Mouse (Mus musculus): ENCODE results near the gene Gm17482. TPM values are rescaled to one million over a fixed set of nuclear protein-coding genes. Genes with fewer than 3 reads are reported as not detected.
A peak's percentile ranks its signal among the peaks of the same experiment; 100 is the strongest.

The Gm17482 gene
- polyA plus RNA-seq, 1 experiment from 2014 or later, result not detected

GRCm38 (mm10) chr6:115255171-115255570 is 28.0 kb downstream of the Gm17482 start:
- Histone ChIP-seq H3K27ac (no peak overlapping the region), H3K9ac (no peak overlapping the region), H3K4me1 (peaks cover 15% of the 10 kb centered on the region), H3K9me3 (replicated peaks) (no peaks in the 10 kb centered on the region), H3K4me3 (no peak overlapping the region), H3K4me2 (replicated peaks) (no peak overlapping the region), H3K27me3 (no peaks in the 10 kb centered on the region), H3K36me3 (no peaks in the 10 kb centered on the region)
- ATAC-seq (ENCODE audit: low FRiP score), result no peak
- WGBS, result 88% methylated on average over 3 of the region's 3 CpGs

DNA sequence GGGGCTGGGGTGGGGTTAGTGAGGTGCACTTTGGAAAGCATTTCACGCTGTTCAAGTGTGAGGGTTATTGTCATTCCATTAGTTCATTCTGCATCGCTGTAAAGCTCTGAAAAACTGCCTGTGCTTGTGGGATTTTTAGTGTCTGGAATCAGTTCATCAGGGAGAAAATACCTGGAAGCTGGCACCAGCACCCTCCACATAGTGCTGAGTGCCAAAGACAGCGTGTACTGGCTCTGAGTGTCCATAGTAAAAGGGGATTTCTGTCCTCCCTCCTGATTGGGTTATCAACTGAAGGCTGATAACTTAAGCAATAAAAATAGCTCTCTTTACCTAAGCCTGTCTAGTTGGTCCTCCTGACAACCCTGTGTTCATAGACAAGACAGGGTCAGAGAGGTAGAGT is 33.4 kb downstream of the Gm17482 start:
- ATAC-seq (ENCODE audit: low FRiP score), result no peak
- no peaks in the 10 kb centered on the region for H3K36me3 ChIP-seq
- 93% methylated on average over 3 of the region's 3 CpGs for WGBS

GRCm38 (mm10) chr6:115266791-115267190 is 39.6 kb downstream of the Gm17482 start:
- H3K27me3 ChIP-seq, result no peaks in the 10 kb centered on the region
- ATAC-seq (ENCODE audit: low FRiP score), result no peak
- 85% methylated on average over 5 of the region's 5 CpGs for WGBS
- peaks cover 3% of the 10 kb centered on the region; the same call in 1 of the 2 replicates for H3K4me1 ChIP-seq
- no peak overlapping the region for H3K4me3 ChIP-seq
- H3K27ac ChIP-seq, result no peak overlapping the region
- no peak overlapping the region for H3K4me2 ChIP-seq (replicated peaks)
- H3K36me3 ChIP-seq, result no peaks in the 10 kb centered on the region
- no peak overlapping the region for H3K9ac ChIP-seq
- H3K9me3 ChIP-seq (replicated peaks), result no peaks in the 10 kb centered on the region

More for the DNA sequence above, 33.4 kb downstream of the Gm17482 start:
- Histone ChIP-seq H3K4me3 (no peak overlapping the region), H3K27ac (no peak overlapping the region), H3K4me1 (no peaks in the 10 kb centered on the region), H3K4me2 (replicated peaks) (no peak overlapping the region), H3K9ac (no peak overlapping the region), H3K9me3 (replicated peaks) (no peaks in the 10 kb centered on the region), H3K27me3 (no peaks in the 10 kb centered on the region)

GRCm38 (mm10) chr6:115267916-115268315 is 40.8 kb downstream of the Gm17482 start:
- no peak overlapping the region for H3K9ac ChIP-seq
- no peaks in the 10 kb centered on the region for H3K9me3 ChIP-seq (replicated peaks)
- peak; percentile 73; the same call in 1 of the 2 replicates for ATAC-seq (ENCODE audit: low FRiP score)
- WGBS, result 45% methylated on average over 2 of the region's 2 CpGs
- no peak overlapping the region for H3K27ac ChIP-seq
- H3K4me3 ChIP-seq, result no peak overlapping the region
- H3K4me1 ChIP-seq, result peaks cover 8% of the 10 kb centered on the region; the same call in 1 of the 2 replicates
- no peak overlapping the region for H3K4me2 ChIP-seq (replicated peaks)
- H3K27me3 ChIP-seq, result no peaks in the 10 kb centered on the region
- no peaks in the 10 kb centered on the region for H3K36me3 ChIP-seq

DNA sequence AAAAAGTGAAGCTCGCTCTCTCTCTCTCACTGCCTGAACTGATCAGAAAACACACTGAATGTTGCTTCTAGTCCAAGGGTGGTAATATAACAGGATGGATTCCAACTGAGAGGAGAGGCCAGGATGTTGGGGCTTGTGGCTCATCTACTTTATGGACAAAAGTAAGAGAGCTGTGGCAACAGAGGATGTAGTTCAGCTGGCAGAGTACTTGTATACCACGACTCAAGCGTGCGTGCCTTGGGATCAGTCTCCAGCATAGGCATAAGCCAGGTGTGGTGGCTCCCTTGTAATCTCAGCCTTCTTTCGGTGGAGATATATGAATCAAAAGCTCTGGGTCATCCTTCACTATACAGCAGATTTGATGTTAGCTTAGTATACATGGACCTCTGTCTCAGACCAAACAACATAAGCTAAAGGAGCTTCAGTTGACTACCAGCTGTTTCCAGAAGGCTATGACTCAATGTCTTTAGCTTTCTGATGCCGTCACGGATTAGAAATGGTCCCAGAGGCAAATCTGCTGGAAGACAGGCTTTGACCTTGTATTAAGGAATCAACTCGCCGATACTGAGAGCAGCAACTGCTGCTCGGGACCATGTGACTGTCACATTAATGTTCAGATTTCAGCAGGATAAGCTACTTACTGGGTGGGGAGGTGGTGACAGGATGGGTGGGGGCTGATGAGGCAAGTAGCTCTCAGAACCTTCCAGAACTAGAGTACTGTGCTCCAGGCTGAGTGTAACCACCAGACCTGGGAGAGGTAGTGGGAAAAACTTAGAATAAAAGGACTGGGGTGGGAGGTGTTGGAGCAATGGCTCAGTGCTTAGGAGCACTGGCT is 41.6 kb downstream of the Gm17482 start:
- H3K36me3 ChIP-seq, result no peaks in the 10 kb centered on the region
- 88% methylated on average over 10 of the region's 10 CpGs for WGBS
- H3K27ac ChIP-seq, result no peak overlapping the region
- no peak overlapping the region for H3K4me3 ChIP-seq
- no peaks in the 10 kb centered on the region for H3K9me3 ChIP-seq (replicated peaks)
- H3K4me2 ChIP-seq (replicated peaks), result no peak overlapping the region
- H3K9ac ChIP-seq, result no peak overlapping the region
- ATAC-seq (ENCODE audit: low FRiP score), result no peak
- peaks cover 8% of the 10 kb centered on the region; the same call in 1 of the 2 replicates for H3K4me1 ChIP-seq
- no peaks in the 10 kb centered on the region for H3K27me3 ChIP-seq

GRCm38 (mm10) chr6:115269561-115269960 is 42.4 kb downstream of the Gm17482 start:
- H3K36me3 ChIP-seq, result no peaks in the 10 kb centered on the region
- H3K4me3 ChIP-seq, result no peak overlapping the region
- no peak overlapping the region for H3K27ac ChIP-seq
- no peak overlapping the region for H3K9ac ChIP-seq
- H3K4me2 ChIP-seq (replicated peaks), result no peak overlapping the region
- WGBS, result 76% methylated on average over 5 of the region's 5 CpGs
- no peaks in the 10 kb centered on the region for H3K27me3 ChIP-seq
- H3K9me3 ChIP-seq (replicated peaks), result no peaks in the 10 kb centered on the region
- H3K4me1 ChIP-seq, result peaks cover 8% of the 10 kb centered on the region; the same call in 1 of the 2 replicates
- no peak for ATAC-seq (ENCODE audit: low FRiP score)

DNA sequence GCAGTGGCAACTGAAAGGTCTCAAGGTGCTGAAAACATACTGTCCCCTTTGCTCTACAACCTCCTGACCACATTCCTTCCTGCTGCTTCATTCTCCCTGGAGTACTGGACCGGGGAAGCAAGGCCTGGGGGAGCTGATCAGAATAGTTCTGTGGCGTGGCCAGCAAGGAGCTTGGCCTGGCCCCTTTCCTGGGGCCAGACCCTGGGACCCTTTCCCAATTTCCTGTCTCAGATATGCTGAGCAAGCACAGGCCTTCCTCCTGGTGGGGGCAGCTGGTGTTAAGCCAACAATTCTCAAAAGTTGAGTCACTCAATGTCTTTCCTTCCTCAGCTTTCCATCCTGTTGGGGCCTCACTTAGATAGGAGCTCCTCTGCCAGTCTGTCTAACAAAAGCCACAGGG is 42.9 kb downstream of the Gm17482 start:
- Histone ChIP-seq H3K4me3 (no peak overlapping the region), H3K4me1 (peaks cover 8% of the 10 kb centered on the region; the same call in 1 of the 2 replicates), H3K9me3 (replicated peaks) (no peaks in the 10 kb centered on the region), H3K4me2 (replicated peaks) (no peak overlapping the region), H3K9ac (no peak overlapping the region), H3K27me3 (no peaks in the 10 kb centered on the region), H3K36me3 (no peaks in the 10 kb centered on the region), H3K27ac (no peak overlapping the region)
- no peak for ATAC-seq (ENCODE audit: low FRiP score)
- WGBS, result 58% methylated on average over 2 of the region's 2 CpGs

DNA sequence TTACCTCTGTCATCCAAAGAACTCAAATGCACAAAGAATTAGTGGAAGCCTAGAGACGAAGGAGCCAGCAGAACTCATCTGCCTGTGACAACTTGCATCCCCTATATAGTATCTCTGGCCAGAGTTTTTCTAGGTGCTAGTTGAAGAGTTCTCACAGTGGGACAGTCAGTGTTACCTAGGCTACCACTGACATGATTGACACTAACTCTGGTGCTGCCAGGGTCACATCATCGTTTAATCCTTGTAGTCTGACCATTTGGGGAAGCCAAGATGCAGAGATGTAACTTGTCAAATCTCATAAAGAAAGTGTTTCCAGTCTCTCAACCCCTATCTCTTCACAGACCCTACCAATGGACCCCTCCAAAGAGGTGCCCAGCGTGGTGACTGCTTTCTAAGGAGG is 44.2 kb downstream of the Gm17482 start:
- H3K9me3 ChIP-seq (replicated peaks), result no peaks in the 10 kb centered on the region
- no peak overlapping the region for H3K4me2 ChIP-seq (replicated peaks)
- no peak for ATAC-seq (ENCODE audit: low FRiP score)
- no peak overlapping the region for H3K27ac ChIP-seq
- WGBS, result 68% methylated on average over 3 of the region's 3 CpGs
- peaks cover 8% of the 10 kb centered on the region; the same call in 1 of the 2 replicates for H3K4me1 ChIP-seq
- no peaks in the 10 kb centered on the region for H3K36me3 ChIP-seq
- H3K4me3 ChIP-seq, result no peak overlapping the region
- no peaks in the 10 kb centered on the region for H3K27me3 ChIP-seq
- H3K9ac ChIP-seq, result no peak overlapping the region

GRCm38 (mm10) chr6:115271866-115272271 is 44.7 kb downstream of the Gm17482 start:
- ATAC-seq (ENCODE audit: low FRiP score), result no peak
- 32% methylated on average over 4 of the region's 4 CpGs for WGBS

DNA sequence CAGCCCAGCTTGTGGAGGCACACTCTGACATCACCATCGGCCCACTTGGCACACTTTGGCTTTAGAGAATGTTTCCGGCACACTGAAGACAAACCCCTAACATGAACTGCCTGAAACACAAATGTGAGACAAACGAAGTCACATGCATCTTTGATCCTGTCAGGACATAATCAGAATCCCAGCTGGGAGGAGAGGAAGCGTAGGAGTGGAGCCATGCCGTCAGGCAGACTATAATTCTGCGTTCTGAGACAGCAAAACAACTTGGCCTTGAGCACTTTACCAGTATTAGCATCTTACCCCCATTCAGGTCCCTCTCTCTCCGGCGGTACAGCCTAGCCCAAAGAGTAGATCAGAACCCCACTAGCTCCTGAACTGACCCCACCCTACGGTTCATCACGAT is 46.2 kb downstream of the Gm17482 start:
- Histone ChIP-seq H3K9ac (no peak overlapping the region), H3K4me2 (replicated peaks) (no peak overlapping the region), H3K4me1 (peaks cover 8% of the 10 kb centered on the region; the same call in 1 of the 2 replicates), H3K27me3 (no peaks in the 10 kb centered on the region), H3K36me3 (no peaks in the 10 kb centered on the region), H3K4me3 (no peak overlapping the region), H3K9me3 (replicated peaks) (no peaks in the 10 kb centered on the region), H3K27ac (no peak overlapping the region)
- WGBS, result 86% methylated on average over 10 of the region's 10 CpGs
- ATAC-seq (ENCODE audit: low FRiP score), result no peak

More at GRCm38 (mm10) chr6:115271866-115272271, 44.7 kb downstream of the Gm17482 start:
- Histone ChIP-seq H3K4me3 (no peak overlapping the region), H3K27me3 (no peaks in the 10 kb centered on the region), H3K27ac (no peak overlapping the region), H3K9me3 (replicated peaks) (no peaks in the 10 kb centered on the region), H3K36me3 (no peaks in the 10 kb centered on the region), H3K9ac (no peak overlapping the region), H3K4me1 (peaks cover 8% of the 10 kb centered on the region; the same call in 1 of the 2 replicates), H3K4me2 (replicated peaks) (no peak overlapping the region)

GRCm38 (mm10) chr6:115274705-115275104 is 47.6 kb downstream of the Gm17482 start:
- no peak overlapping the region for H3K27ac ChIP-seq
- H3K4me1 ChIP-seq, result peaks cover 8% of the 10 kb centered on the region; the same call in 1 of the 2 replicates
- no peak for ATAC-seq (ENCODE audit: low FRiP score)
- H3K27me3 ChIP-seq, result no peaks in the 10 kb centered on the region
- WGBS, result 84% methylated on average over 9 of the region's 9 CpGs
- no peak overlapping the region for H3K9ac ChIP-seq
- no peaks in the 10 kb centered on the region for H3K9me3 ChIP-seq (replicated peaks)
- no peak overlapping the region for H3K4me2 ChIP-seq (replicated peaks)
- H3K4me3 ChIP-seq, result no peak overlapping the region
- H3K36me3 ChIP-seq, result no peaks in the 10 kb centered on the region

- ATAC-seq (ENCODE audit: low FRiP score), result no peak
- no peaks in the 10 kb centered on the region for H3K36me3 ChIP-seq
- H3K4me1 ChIP-seq, result peaks cover 8% of the 10 kb centered on the region; the same call in 1 of the 2 replicates
- H3K27ac ChIP-seq, result no peak overlapping the region
- WGBS, result 95% methylated on average over 10 of the region's 10 CpGs
- no peak overlapping the region for H3K4me3 ChIP-seq
- no peaks in the 10 kb centered on the region for H3K27me3 ChIP-seq
- no peaks in the 10 kb centered on the region for H3K9me3 ChIP-seq (replicated peaks)
- H3K4me2 ChIP-seq (replicated peaks), result no peak overlapping the region
- no peak overlapping the region for H3K9ac ChIP-seq
These were observed 48.1 kb downstream of the Gm17482 start for GRCm38 (mm10) chr6:115275116-115275815.

Data from hindbrain, embryonic 12.5 days (tissue).